Mouse (Mus musculus): ENCODE data around the gene Fcgr2b. TPM values are rescaled to one million over a fixed set of nuclear protein-coding genes. Genes with fewer than 3 reads are reported as not detected.
"Not testable (repeated sequence)": the region's sequence is repeated elsewhere in the genome, so short reads cannot be mapped to it uniquely, and the experiment has no call there.

Fcgr2b gene
- polyA plus RNA-seq, 1 experiment: 36.1 TPM

GRCm38 (mm10) chr1:170975751-170976161, 591 bp downstream of the Fcgr2b start:
- DNase-seq (ENCODE audit: low spot score): no peak

GRCm38 (mm10) chr1:170975350-170975749, 997 bp downstream of the Fcgr2b start:
- not testable (repeated sequence) for DNase-seq (ENCODE audit: low spot score)

GRCm38 (mm10) chr1:170974736-170975135, 1.6 kb downstream of the Fcgr2b start:
- no peak for DNase-seq (ENCODE audit: low spot score)

GRCm38 (mm10) chr1:170974171-170974570, 2.2 kb downstream of the Fcgr2b start:
- no peak for DNase-seq (ENCODE audit: low spot score)

GRCm38 (mm10) chr1:170972936-170973335, 3.4 kb downstream of the Fcgr2b start:
- DNase-seq (ENCODE audit: low spot score): no peak

- DNase-seq (ENCODE audit: low spot score): no peak
Observed at GRCm38 (mm10) chr1:170972494-170972893, 3.9 kb downstream of the Fcgr2b start.

GRCm38 (mm10) chr1:170968576-170968975, 7.8 kb downstream of the Fcgr2b start:
- DNase-seq (ENCODE audit: low spot score): no peak

GRCm38 (mm10) chr1:170967581-170967980, 8.8 kb downstream of the Fcgr2b start:
- no peak for DNase-seq (ENCODE audit: low spot score)

- no peak for DNase-seq (ENCODE audit: low spot score)
Observed at GRCm38 (mm10) chr1:170963087-170963486, 13.3 kb downstream of the Fcgr2b start.

- no peak for DNase-seq (ENCODE audit: low spot score)
Observed at GRCm38 (mm10) chr1:170962301-170962700, 14.0 kb downstream of the Fcgr2b start.

GRCm38 (mm10) chr1:170961101-170961500, 15.2 kb downstream of the Fcgr2b start:
- no peak for DNase-seq (ENCODE audit: low spot score)

GRCm38 (mm10) chr1:170959791-170960190, 16.6 kb downstream of the Fcgr2b start:
- no peak for DNase-seq (ENCODE audit: low spot score)

GRCm38 (mm10) chr1:170958225-170958624, 18.1 kb downstream of the Fcgr2b start:
- no peak for DNase-seq (ENCODE audit: low spot score)

- no peak for DNase-seq (ENCODE audit: low spot score)
Observed at GRCm38 (mm10) chr1:170953192-170953591, 23.2 kb downstream of the Fcgr2b start.

- no peak for DNase-seq (ENCODE audit: low spot score)
Observed at GRCm38 (mm10) chr1:170950772-170951171, 25.6 kb downstream of the Fcgr2b start.

GRCm38 (mm10) chr1:170944908-170945307, 31.4 kb downstream of the Fcgr2b start:
- DNase-seq (ENCODE audit: low spot score): not testable (repeated sequence)

GRCm38 (mm10) chr1:170944151-170944550, 32.2 kb downstream of the Fcgr2b start:
- not testable (repeated sequence) for DNase-seq (ENCODE audit: low spot score)

GRCm38 (mm10) chr1:170939255-170939654, 37.1 kb downstream of the Fcgr2b start:
- DNase-seq (ENCODE audit: low spot score): no peak

- no peak for DNase-seq (ENCODE audit: low spot score)
Observed at GRCm38 (mm10) chr1:170934383-170934782, 42.0 kb downstream of the Fcgr2b start.

- DNase-seq (ENCODE audit: low spot score): no peak
Observed at GRCm38 (mm10) chr1:170933940-170934339, 42.4 kb downstream of the Fcgr2b start.

GRCm38 (mm10) chr1:170933386-170933920, 42.9 kb downstream of the Fcgr2b start:
- DNase-seq (ENCODE audit: low spot score): no peak

- no peak for DNase-seq (ENCODE audit: low spot score)
Observed at GRCm38 (mm10) chr1:170932043-170932442, 44.3 kb downstream of the Fcgr2b start.

- no peak for DNase-seq (ENCODE audit: low spot score)
Observed at GRCm38 (mm10) chr1:170929245-170929644, 47.1 kb downstream of the Fcgr2b start.

GRCm38 (mm10) chr1:170928467-170928866, 47.9 kb downstream of the Fcgr2b start:
- DNase-seq (ENCODE audit: low spot score): no peak
